Mouse (Mus musculus) forebrain, embryonic 16.5 days (tissue): ENCODE results near the gene Mob4. TPM values are rescaled to one million over a fixed set of nuclear protein-coding genes. Genes with fewer than 3 reads are reported as not detected.

Source experiments
- ATAC-seq: fragments of 200-750 bp; cut with Nextera tagmentation; 2 replicates; pipeline ENCODE4 v1.8.0; 2017; ENCODE audit warnings: mild to moderate bottlenecking, moderate library complexity
- H3K27ac ChIP-seq: fragments of 300-500 bp; sonication (generic); 2 replicates; pipeline ENCODE4 v1.5.1; 2014; ENCODE audit warnings: low read length, control low read depth
- H3K27me3 ChIP-seq: fragments of 300-500 bp; sonication (generic); replicated peaks from 2 replicates; pipeline ENCODE4 v1.6.1; 2014; ENCODE audit warnings: low read length; ENCODE audit not compliant: control insufficient read depth, insufficient read depth
- H3K36me3 ChIP-seq: fragments of 300-500 bp; sonication (generic); 2 replicates; pipeline ENCODE4 v1.6.1; 2014; ENCODE audit not compliant: control insufficient read depth, insufficient read depth
- H3K4me1 ChIP-seq: fragments of 300-500 bp; sonication (generic); replicated peaks from 2 replicates; pipeline ENCODE4 v1.6.1; 2014; ENCODE audit warnings: low read length; ENCODE audit not compliant: control insufficient read depth, insufficient read depth
- H3K4me2 ChIP-seq: fragments of 300-500 bp; sonication (generic); 2 replicates; pipeline ENCODE4 v1.6.1; 2014; ENCODE audit warnings: mild to moderate bottlenecking, low read length, control low read depth
- H3K4me3 ChIP-seq: fragments of 300-500 bp; sonication (generic); replicated peaks from 2 replicates; pipeline ENCODE4 v1.5.1; 2014; ENCODE audit warnings: mild to moderate bottlenecking, low read length, control low read depth
- H3K9ac ChIP-seq: fragments of 300-500 bp; sonication (generic); replicated peaks from 2 replicates; pipeline ENCODE4 v1.6.1; 2014; ENCODE audit warnings: low read depth, low read length, control low read depth
- H3K9me3 ChIP-seq: fragments of 300-500 bp; sonication (generic); 2 replicates; pipeline ENCODE4 v1.6.1; 2016; ENCODE audit warnings: low read length; ENCODE audit not compliant: control insufficient read depth
- WGBS: fragments of 180-500 bp; shearing (Covaris S2); extraction: QIAGEN DNeasy Blood & Tissue Kit; methylation state at CpG from one replicate; pipeline ENCODE4 v1.1.7; 2014; 5-methylcytosine and 5-hydroxymethylcytosine counted together
- polyA plus RNA-seq: library from polyadenylated mRNA; unstranded; fragments of >200 nt; fragmentation: Nextera tagmentation; extraction: Ambion mirVana; gene quantifications from 2 replicates; pipeline ENCODE4 v1.2.1, GENCODE M21; 2015

Gene Mob4
- polyA plus RNA-seq: 194 and 201 TPM in 2 replicates

DNA sequence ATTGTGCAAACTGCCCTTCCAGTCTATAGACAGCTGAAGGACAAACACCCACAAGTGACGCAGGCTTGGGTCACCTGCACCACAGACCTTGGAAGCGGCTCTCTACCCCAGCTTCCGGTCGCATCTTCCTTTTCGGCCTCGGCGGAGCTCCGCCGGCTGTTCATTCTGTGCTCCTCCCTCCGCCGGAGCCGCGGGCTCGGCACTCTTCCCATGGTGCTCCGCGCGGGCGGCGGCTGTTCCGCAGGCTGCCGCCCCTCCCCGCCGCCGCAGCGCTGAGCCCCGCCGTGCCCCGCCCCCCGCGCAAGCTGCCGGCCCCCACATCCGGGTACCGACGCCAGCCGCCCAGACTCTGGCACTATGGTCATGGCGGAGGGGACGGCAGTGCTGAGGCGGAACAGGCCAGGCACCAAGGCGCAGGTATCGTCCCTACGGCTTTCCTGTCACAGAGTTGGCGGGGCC is at the start of gene Mob4:
TSS of gene Mob4 (plus strand) at position 289 of the 459 bp plus-strand sequence.
- Histone ChIP-seq H3K9me3 (no peaks in the 10 kb centered on the region), H3K4me1 (peaks cover 19% of the 10 kb centered on the region), H3K27me3 (no peaks in the 10 kb centered on the region), H3K27ac (peak within 1 kb of the TSS; percentile 97), H3K4me3 (peak within 1 kb of the TSS; percentile 99), H3K36me3 (no peaks in the 10 kb centered on the region), H3K9ac (peak within 1 kb of the TSS; percentile 99), H3K4me2 (peak within 1 kb of the TSS; percentile 79)
- under 1% methylated on average over 42 of the region's 42 CpGs for WGBS
- ATAC-seq: peak; percentile 97

GRCm38 (mm10) chr1:55082106-55082505 is 48.9 kb upstream of the Mob4 start:
- H3K4me3 ChIP-seq: no peak overlapping the region
- peaks cover 43% of the 10 kb centered on the region for H3K36me3 ChIP-seq
- 74% methylated on average over 1 of the region's 1 CpGs for WGBS
- H3K4me2 ChIP-seq: no peak overlapping the region
- no peak overlapping the region for H3K9ac ChIP-seq
- ATAC-seq: no peak
- no peak overlapping the region for H3K27ac ChIP-seq
- H3K4me1 ChIP-seq: peaks cover 18% of the 10 kb centered on the region
- H3K9me3 ChIP-seq: 0 out of 2 replicates have a peak, but pooled peaks cover 3% of the 10 kb centered on the region
- H3K27me3 ChIP-seq: no peaks in the 10 kb centered on the region

DNA sequence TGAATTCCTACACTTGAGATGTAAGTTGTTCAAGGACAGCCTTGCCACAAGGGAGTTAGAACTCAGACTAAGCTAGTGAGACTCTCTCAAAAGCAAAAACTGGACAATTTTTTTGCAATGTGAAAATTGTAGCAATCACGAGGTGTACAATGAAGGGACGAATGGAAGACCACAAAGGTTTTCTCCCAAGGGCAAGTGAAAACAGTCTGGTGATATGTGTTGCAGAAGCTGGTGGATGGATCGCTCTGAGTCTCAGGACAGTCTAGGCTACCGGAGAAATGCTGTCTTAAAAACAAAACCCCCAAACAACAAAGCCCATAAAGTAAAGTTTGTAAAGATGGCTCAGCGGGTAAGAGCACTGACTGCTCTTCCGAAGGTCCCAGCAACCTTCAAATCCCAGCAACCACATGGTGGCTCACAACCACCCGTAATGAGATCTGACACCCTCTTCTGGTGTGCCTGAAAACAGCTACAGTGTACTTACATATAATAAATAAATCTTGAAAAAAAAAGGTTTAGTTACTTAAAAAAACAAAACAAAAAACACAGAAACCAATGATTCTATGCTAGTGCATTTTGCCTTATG is 45.2 kb upstream of the Mob4 start:
- H3K27me3 ChIP-seq: no peaks in the 10 kb centered on the region
- WGBS: 52% methylated on average over 7 of the region's 7 CpGs
- ATAC-seq: no peak
- peaks cover 32% of the 10 kb centered on the region for H3K4me1 ChIP-seq
- H3K9ac ChIP-seq: no peak overlapping the region
- H3K4me3 ChIP-seq: no peak overlapping the region
- H3K36me3 ChIP-seq: peaks cover 21% of the 10 kb centered on the region
- 0 out of 2 replicates have a peak, but pooled peaks cover 3% of the 10 kb centered on the region for H3K9me3 ChIP-seq
- H3K4me2 ChIP-seq: peak overlapping the region; percentile 6; the same call in 1 of the 2 replicates
- H3K27ac ChIP-seq: no peak overlapping the region

DNA sequence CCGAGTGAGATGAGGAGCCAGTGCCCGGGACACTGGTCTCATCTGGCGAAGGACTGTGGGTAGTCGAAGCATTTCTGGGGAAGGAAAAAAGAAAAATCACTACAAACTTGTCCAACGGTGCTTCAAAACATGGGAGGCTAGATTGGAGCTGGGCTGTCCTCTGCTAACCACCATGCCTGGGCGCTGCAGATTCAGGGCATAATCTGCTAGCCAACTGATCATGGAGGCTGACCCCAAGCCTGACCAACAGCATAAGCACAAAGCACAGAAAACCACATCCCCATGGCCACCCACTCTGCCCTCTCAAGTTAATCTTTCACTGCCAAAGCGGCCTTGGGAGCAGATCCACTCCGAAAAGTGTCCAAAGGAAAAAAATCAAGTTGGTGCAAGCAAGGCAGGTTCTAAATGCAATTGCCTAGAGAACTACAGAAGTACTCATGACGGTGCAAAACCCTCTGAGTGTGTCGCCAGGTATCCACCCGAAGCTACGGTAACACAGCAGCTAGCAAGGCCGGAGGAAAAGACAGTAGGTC is 44.1 kb upstream of the Mob4 start:
- no peaks in the 10 kb centered on the region for H3K27me3 ChIP-seq
- H3K4me1 ChIP-seq: peaks cover 32% of the 10 kb centered on the region
- peak overlapping the region; percentile 84 for H3K4me3 ChIP-seq
- H3K9me3 ChIP-seq: 0 out of 2 replicates have a peak, but pooled peaks cover 3% of the 10 kb centered on the region
- ATAC-seq: no peak
- WGBS: 0% methylated on average over 13 of the region's 13 CpGs
- peak overlapping the region; percentile 93 for H3K27ac ChIP-seq
- H3K36me3 ChIP-seq: peaks cover 21% of the 10 kb centered on the region
- H3K4me2 ChIP-seq: peak overlapping the region; percentile 95
- H3K9ac ChIP-seq: peak overlapping the region; percentile 95

DNA sequence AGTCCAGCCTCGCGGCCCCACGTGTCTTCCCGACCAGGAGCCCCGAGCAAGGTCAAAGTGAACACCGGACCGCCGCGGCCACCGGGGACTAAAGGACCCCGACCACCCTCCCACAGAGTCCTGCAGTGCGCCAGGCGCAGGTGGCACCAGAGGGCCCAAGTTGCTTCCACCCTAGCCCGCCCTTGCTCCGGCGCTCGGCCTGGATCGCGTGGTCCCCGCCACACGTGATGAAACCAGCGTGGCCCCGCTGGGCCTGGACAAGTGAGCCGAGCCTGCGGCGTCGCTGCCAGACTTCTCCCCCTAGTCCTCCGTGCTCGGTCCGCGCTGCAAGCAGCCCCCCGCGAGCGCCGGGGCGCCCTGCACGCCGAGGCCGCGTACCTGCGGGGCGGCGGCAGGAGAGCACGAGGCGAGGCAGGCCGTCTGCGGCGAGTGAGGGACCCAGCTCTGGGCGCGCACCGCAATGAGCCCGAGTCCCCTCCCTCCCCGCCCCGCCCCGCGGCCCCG is 43.6 kb upstream of the Mob4 start:
- 0 out of 2 replicates have a peak, but pooled peaks cover 3% of the 10 kb centered on the region for H3K9me3 ChIP-seq
- under 1% methylated on average over 52 of the region's 57 CpGs for WGBS
- no peaks in the 10 kb centered on the region for H3K27me3 ChIP-seq
- peaks cover 18% of the 10 kb centered on the region for H3K36me3 ChIP-seq
- peak overlapping the region; percentile 95 for H3K9ac ChIP-seq
- peak overlapping the region; percentile 93 for H3K27ac ChIP-seq
- peak overlapping the region; percentile 95 for H3K4me2 ChIP-seq
- H3K4me1 ChIP-seq: peaks cover 32% of the 10 kb centered on the region
- H3K4me3 ChIP-seq: peak overlapping the region; percentile 84
- ATAC-seq: peak; percentile 59

DNA sequence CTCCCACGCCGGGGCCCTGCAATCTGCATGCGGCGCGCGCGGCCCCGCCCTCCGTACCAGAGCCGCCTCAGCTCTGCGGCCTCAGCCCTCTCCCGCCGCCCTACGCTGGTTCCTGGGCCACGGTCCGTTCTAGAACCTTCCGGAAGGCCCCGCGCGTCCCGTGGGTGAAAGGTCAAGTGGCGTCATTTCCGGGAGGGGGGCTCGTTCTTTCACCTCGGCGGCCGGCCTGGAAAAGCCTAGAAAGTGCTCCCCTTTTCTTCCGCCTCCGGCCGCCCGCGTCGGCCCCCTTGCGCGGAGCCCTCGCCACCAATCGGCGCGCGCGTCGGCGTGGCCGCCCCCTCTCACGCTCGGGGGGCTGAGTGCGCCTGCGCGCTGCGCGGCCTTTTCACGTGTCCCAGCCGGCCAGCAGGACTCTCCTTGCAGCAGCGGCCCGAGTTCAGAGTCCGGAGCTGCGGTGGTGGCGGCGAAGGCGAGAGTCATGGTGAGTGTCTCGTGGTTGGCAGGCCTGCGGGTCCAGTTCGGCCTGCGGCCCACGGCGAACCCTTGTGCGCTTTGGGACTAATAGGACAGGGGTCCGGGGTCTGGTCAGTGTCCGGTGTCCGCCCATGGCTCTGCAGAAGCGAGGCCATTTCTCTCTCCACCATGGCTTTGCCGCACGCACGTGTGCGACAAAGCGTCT is 43.0 kb upstream of the Mob4 start, which contains the start of the genes Hspe1 and Hspd1:
TSS of gene Hspe1 (plus strand) at position 201 of the 679 bp plus-strand sequence.
TSS of gene Hspd1 (minus strand) at position 312 of the 679 bp plus-strand sequence.
- peak; percentile 94 for ATAC-seq
- H3K27ac ChIP-seq: peak within 1 kb of the TSS; percentile 93
- peaks cover 12% of the 10 kb centered on the region for H3K36me3 ChIP-seq
- H3K9ac ChIP-seq: peak within 1 kb of the TSS; percentile 95
- WGBS: 1% methylated on average over 59 of the region's 76 CpGs
- H3K27me3 ChIP-seq: no peaks in the 10 kb centered on the region
- peak within 1 kb of the TSS; percentile 95 for H3K4me2 ChIP-seq
- H3K4me1 ChIP-seq: peaks cover 32% of the 10 kb centered on the region
- H3K9me3 ChIP-seq: no peaks in the 10 kb centered on the region
- H3K4me3 ChIP-seq: peak within 1 kb of the TSS; percentile 84

GRCm38 (mm10) chr1:55088611-55089497 is 42.2 kb upstream of the Mob4 start:
- ATAC-seq: no peak
- WGBS: 6% methylated on average over 16 of the region's 16 CpGs

GRCm38 (mm10) chr1:55089498-55090064 is 41.5 kb upstream of the Mob4 start:
- no peak for ATAC-seq
- Histone ChIP-seq H3K27ac (no peak overlapping the region), H3K9ac (no peak overlapping the region)

More at GRCm38 (mm10) chr1:55088611-55089497, 42.2 kb upstream of the Mob4 start:
- H3K27ac ChIP-seq: peak overlapping the region; percentile 93
- peaks cover 6% of the 10 kb centered on the region; the same call in 1 of the 2 replicates for H3K36me3 ChIP-seq
- no peaks in the 10 kb centered on the region for H3K9me3 ChIP-seq
- H3K27me3 ChIP-seq: no peaks in the 10 kb centered on the region
- peak overlapping the region; percentile 95 for H3K9ac ChIP-seq
- H3K4me3 ChIP-seq: peak overlapping the region; percentile 84
- H3K4me1 ChIP-seq: peaks cover 32% of the 10 kb centered on the region
- peak overlapping the region; percentile 80 for H3K4me2 ChIP-seq

More at GRCm38 (mm10) chr1:55089498-55090064, 41.5 kb upstream of the Mob4 start:
- peaks cover 6% of the 10 kb centered on the region; the same call in 1 of the 2 replicates for H3K36me3 ChIP-seq
- H3K4me3 ChIP-seq: no peak overlapping the region
- no peaks in the 10 kb centered on the region for H3K27me3 ChIP-seq
- WGBS: 91% methylated on average over 5 of the region's 5 CpGs
- H3K9me3 ChIP-seq: no peaks in the 10 kb centered on the region
- H3K4me2 ChIP-seq: peak overlapping the region; percentile 80
- H3K4me1 ChIP-seq: peaks cover 32% of the 10 kb centered on the region
